Mouse (Mus musculus): ENCODE data around the gene Gm9918.
"Not testable (repeated sequence)": the region's sequence is repeated elsewhere in the genome, so short reads cannot be mapped to it uniquely, and the experiment has no call there.

Gene Gm9918

GRCm38 (mm10) chr15:102270274-102270960 lies at the start of gene Gm9918:
Gene Gm9918, plus strand, starts transcription at chr15:102270563.
- no peak for DNase-seq (ENCODE audit: low spot score)

GRCm38 (mm10) chr15:102222386-102222785 lies 48.0 kb upstream of the Gm9918 start:
- DNase-seq (ENCODE audit: low spot score), result no peak

- DNase-seq (ENCODE audit: low spot score), result peak; percentile 67
These were observed 46.0 kb upstream of the Gm9918 start for GRCm38 (mm10) chr15:102224186-102224991.

- DNase-seq (ENCODE audit: low spot score), result no peak
These were observed 45.3 kb upstream of the Gm9918 start for GRCm38 (mm10) chr15:102224992-102225617.

- not testable (repeated sequence) for DNase-seq (ENCODE audit: low spot score)
These were observed 44.7 kb upstream of the Gm9918 start for GRCm38 (mm10) chr15:102225619-102226018.

- DNase-seq (ENCODE audit: low spot score), result no peak
These were observed 39.7 kb upstream of the Gm9918 start for GRCm38 (mm10) chr15:102230408-102231321.

- DNase-seq (ENCODE audit: low spot score), result no peak
These were observed 38.6 kb upstream of the Gm9918 start, which contains the start of gene Itgb7 for GRCm38 (mm10) chr15:102231748-102232147. Gene Itgb7, minus strand, starts transcription at chr15:102231944.

GRCm38 (mm10) chr15:102232764-102233163 lies 37.6 kb upstream of the Gm9918 start:
- no peak for DNase-seq (ENCODE audit: low spot score)

GRCm38 (mm10) chr15:102233896-102234295 lies 36.5 kb upstream of the Gm9918 start:
- no peak for DNase-seq (ENCODE audit: low spot score)

GRCm38 (mm10) chr15:102235371-102236027 lies 34.9 kb upstream of the Gm9918 start:
- no peak for DNase-seq (ENCODE audit: low spot score)

- no peak for DNase-seq (ENCODE audit: low spot score)
These were observed 31.7 kb upstream of the Gm9918 start for GRCm38 (mm10) chr15:102238543-102239259.

- DNase-seq (ENCODE audit: low spot score), result peak; percentile 60
These were observed 31.1 kb upstream of the Gm9918 start for GRCm38 (mm10) chr15:102239260-102239590.

- no peak for DNase-seq (ENCODE audit: low spot score)
These were observed 30.5 kb upstream of the Gm9918 start for GRCm38 (mm10) chr15:102239851-102240250.

- no peak for DNase-seq (ENCODE audit: low spot score)
These were observed 29.8 kb upstream of the Gm9918 start for GRCm38 (mm10) chr15:102240607-102241006.

- DNase-seq (ENCODE audit: low spot score), result no peak
These were observed 27.7 kb upstream of the Gm9918 start for GRCm38 (mm10) chr15:102242404-102243228.

- no peak for DNase-seq (ENCODE audit: low spot score)
These were observed 26.9 kb upstream of the Gm9918 start for GRCm38 (mm10) chr15:102243229-102244190.

GRCm38 (mm10) chr15:102244306-102245191 lies 25.8 kb upstream of the Gm9918 start:
- DNase-seq (ENCODE audit: low spot score), result no peak

All from testis, postnatal 14 days (tissue).